Mouse (Mus musculus) retina, embryonic 14.5 days (tissue): ENCODE results near the gene Chst5.
A peak's percentile ranks its signal among the peaks of the same experiment; 100 is the strongest.
"Not testable (repeated sequence)": the region's sequence is repeated elsewhere in the genome, so short reads cannot be mapped to it uniquely, and the experiment has no call there.

Experiments
- DNase-seq: peaks from one replicate; pipeline ENCODE4 v3.0.0-alpha.2; 2015; ENCODE audit warnings: low spot score

Chst5 gene

DNA sequence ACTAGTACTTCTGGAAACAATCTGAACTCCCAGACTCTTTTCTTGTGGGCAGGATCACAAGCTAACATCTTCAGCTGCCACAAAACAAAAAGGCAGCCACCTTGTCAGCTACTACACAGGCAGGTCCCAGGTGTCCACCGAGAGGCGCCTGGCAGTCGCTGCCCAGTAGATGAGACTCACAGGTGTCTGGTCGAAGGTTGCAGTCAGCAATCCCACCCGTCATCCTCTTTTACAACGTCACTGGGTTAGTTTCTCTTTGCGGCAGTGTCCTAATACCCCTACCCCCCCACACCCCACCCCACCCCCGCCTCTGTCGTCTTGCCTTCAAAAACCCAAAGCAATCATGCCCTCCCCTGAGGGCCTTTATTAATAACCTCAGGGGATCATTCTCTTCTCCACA, 34.5 kb downstream of the Chst5 start:
- DNase-seq: peak; percentile 11

- no peak for DNase-seq
These were observed 39.0 kb downstream of the Chst5 start for GRCm38 (mm10) chr8:111871278-111871677.

DNA sequence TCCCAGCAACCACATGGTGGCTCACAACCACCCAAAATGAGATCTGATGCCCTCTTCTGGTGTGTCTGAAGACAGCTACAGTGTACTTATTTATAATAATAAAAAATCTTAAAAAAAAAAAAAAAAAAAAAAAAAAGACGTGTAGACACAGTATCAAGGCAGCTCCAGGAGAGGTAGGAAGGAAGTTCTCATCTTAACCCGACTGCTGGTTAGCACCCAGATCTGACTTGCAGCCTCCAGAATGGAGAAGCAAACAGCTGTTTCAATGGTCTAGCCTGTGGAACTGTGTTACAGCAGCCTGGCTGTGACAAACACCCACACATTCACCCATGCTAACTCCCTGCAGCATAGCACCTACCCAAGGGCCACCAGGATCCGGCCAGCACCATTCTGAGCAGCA, 39.9 kb downstream of the Chst5 start:
- no peak for DNase-seq

GRCm38 (mm10) chr8:111868664-111869063, 41.6 kb downstream of the Chst5 start:
- no peak for DNase-seq

DNA sequence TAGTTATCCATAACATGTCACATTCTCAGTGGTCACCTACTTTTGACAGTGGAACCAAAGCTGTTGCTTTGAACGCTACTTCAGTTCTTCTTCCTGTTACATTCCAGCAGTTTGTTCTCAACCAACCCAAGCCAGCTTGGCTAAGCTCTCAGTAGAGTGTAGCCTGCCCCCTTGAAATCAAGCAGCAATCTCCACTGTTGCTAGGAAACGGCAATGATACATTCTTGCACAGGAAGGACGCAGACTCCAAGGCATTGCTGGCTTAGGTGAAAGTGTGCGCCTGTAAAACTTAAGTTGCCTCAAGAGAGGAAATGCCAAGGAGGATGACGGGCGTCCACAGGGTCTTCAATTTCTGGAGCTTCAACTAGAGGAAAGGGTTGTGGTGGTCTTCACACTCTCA, 44.4 kb downstream of the Chst5 start:
- no peak for DNase-seq

DNA sequence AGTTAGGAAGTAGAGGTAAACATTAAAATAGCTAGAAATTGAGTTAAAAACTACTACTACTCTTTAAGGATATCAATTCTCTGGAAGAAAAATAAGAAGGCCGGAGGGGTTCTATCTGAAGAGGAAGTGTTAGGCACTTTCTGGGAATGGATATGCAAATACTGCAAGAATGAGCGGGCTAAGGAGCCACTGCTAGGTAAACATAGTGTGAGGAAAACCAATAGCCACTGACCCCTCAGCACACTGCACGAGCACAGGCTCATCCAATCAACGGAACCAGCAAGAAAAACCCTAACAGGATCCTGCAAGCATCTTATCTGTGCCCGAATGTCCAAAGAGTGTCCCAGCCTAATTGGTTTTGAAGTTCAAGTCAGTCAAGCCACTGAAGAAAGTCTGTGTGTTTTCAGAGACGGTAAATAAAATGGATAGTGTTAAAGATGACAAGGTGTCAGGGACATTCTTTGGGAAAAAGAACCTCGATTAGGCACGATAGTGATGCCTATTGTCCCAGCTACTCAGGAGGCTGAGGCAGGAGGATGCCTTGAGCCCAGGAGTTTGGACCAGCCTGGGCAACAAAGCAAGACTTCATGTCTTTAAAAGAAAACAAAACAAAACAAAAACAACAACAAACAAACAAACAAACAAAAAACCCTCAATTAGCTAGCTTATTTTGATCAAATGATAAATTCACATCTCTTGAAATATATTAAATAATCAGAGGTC, 45.0 kb downstream of the Chst5 start:
- no peak for DNase-seq

DNA sequence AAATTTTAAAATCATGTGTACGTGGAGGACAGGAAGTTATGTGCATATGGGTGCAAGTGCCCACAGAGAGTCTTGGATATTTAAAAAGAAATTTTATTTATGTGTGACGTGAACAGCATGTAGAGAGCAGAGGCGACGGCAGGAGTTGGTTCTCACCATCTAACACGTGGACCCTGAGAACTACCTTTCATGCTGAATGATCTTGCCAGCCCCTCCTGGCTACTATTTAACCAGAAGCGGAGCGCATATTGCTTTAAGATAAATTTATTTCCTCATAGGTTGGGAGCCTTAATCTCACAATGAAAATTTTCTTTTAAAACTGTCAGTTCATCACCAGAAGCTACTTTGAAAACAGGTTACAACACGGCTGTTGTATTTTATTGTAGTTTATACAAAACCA, 45.6 kb downstream of the Chst5 start:
- no peak for DNase-seq

DNA sequence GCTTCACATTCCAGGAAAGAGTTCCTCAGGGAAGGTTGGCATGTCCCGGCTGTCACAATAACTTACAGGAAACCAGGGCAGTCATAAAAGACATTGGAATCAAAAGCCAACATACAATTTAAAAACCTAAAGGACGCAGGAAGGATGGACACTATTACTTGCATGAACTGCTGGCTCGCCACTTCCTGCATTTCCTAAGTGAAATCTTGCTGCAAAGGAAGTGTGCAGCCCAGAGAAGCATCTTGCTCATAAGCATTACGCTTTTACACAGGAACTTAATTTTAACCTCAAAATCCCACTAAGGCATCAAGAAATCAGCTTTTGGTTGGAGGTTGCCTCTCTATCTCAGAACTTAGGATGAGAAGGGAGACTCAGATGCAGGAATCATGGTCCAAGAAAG, 47.0 kb downstream of the Chst5 start:
- DNase-seq: no peak

DNA sequence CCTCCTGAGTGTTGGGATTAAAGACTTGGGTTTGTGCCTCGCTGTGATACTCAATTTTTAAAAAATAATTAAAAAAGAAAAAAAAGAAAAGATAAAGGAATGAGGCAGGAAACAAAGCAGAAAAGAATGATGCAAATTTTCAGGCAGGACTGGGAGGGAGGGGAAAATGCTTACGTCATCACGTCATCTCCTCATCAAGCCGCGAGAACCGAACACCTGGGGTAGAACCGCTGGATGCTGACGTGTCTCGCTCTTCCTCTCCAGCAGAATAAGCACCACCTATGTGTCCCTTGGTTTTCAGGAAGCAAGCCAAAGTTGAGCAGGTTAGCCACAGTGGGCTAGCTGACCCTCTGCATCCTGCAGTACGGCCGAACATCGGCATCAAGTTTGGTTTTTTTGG, 54.3 kb downstream of the Chst5 start:
- no peak for DNase-seq

DNA sequence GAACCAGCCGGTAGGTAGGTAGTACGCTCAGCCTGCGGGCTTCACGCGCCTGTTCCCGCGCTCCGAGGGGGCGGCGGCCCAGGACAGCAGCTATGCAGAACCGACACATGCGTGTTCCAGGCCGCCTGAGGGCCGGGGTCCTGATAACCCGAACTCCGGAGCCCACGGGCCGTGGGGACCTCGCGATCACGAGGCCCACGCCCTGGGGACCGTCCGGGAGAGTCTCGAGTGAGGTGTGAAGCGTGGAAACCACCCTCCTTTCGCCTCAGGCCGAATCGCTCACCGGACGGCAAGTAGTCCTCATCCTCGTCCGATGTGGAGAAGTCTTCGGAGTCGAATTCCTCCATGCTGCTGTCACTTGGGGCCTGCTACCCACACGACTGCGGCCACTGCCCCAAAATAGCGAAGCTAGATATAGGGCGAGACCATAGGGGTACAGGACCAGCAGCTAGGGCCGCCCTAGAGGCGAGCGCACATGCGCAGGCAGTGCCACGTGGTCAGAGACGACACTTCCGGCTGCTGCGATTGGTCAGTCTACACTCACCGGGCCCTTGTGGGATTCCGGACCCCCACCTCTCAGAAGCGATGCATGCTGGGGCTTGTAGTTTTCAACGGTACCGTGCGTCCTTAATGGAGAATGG, 56.3 kb downstream of the Chst5 start, which contains the start of gene Cfdp1:
Gene Cfdp1, minus strand, starts transcription at position 431 of the 641 bp plus-strand sequence.
- peak; percentile 98 for DNase-seq

DNA sequence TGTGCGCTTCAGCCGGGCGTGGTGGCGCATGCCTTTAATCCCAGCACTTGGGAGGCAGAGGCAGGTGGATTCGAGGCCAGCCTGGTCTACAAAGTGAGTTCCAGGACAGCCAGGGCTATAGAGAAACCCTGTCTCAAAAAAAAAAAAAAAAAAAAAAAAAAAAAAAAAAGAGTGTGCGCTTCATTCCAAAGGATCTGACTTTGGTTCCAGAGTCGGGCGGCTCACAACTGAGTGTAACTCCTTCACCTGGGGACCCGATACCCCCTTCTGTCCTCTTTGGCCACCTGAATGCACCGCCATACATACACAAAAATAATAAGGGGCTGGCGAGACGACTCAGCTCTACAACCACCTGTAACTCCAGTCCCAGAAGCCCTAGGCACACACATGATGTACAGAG, 57.0 kb downstream of the Chst5 start:
- DNase-seq: not testable (repeated sequence)

DNA sequence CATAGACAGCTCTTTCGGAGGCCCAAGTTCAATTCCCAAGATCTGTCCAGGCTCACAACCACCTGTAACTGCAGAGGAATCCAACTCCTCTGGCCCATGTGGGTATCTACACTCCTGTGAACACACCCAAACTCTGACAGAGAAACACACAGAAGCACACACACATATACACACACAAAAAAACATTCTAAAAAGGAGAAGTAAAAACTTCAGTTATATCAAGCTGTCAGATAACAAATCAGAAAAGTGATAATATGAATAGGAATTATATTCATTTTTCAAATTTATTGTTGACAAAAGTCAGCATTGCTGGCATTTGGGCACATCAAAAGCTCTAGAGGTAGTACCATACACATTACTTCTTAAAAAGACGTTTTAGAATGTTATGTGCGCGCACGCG, 63.5 kb downstream of the Chst5 start:
- DNase-seq: no peak
